Mouse (Mus musculus): ENCODE measurements around the gene Lrpprc. TPM values are rescaled to one million over a fixed set of nuclear protein-coding genes. Genes with fewer than 3 reads are reported as not detected.

Gene Lrpprc
- polyA plus RNA-seq, 1 experiment from 2014 or later, result 58.4 TPM

- WGBS, result 80% methylated on average over 9 of the region's 9 CpGs
- Histone ChIP-seq H3K9ac (ENCODE audit: low read length) (no peak overlapping the region), H3K4me2 (ENCODE audit: low read depth) (no peak overlapping the region), H3K4me1 (ENCODE audit: control insufficient read depth, insufficient read depth, low read length) (no peaks in the 10 kb centered on the region), H3K27ac (ENCODE audit: low read depth, low read length) (no peak overlapping the region), H3K27me3 (ENCODE audit: control insufficient read depth, insufficient read depth, low read length) (no peaks in the 10 kb centered on the region), H3K36me3 (ENCODE audit: control insufficient read depth, insufficient read depth, low read length) (no peaks in the 10 kb centered on the region), H3K9me3 (ENCODE audit: control insufficient read depth, low read length) (no peaks in the 10 kb centered on the region), H3K4me3 (ENCODE audit: low read depth, low read length) (no peak overlapping the region)
- ATAC-seq (ENCODE audit: insufficient read depth, low FRiP score, low TSS enrichment) (no peak), DNase-seq (ENCODE audit: low spot score) (no peak)
These were observed 52.4 kb downstream of the Lrpprc start for GRCm38 (mm10) chr17:84738073-84738797.

- Histone ChIP-seq H3K4me2 (ENCODE audit: low read depth) (no peak overlapping the region), H3K27me3 (ENCODE audit: control insufficient read depth, insufficient read depth, low read length) (no peaks in the 10 kb centered on the region), H3K27ac (ENCODE audit: low read depth, low read length) (no peak overlapping the region), H3K4me1 (ENCODE audit: control insufficient read depth, insufficient read depth, low read length) (no peaks in the 10 kb centered on the region), H3K4me3 (ENCODE audit: low read depth, low read length) (no peak overlapping the region), H3K9me3 (ENCODE audit: control insufficient read depth, low read length) (no peaks in the 10 kb centered on the region), H3K9ac (ENCODE audit: low read length) (no peak overlapping the region), H3K36me3 (ENCODE audit: control insufficient read depth, insufficient read depth, low read length) (no peaks in the 10 kb centered on the region)
- WGBS, result 48% methylated on average over 9 of the region's 9 CpGs
- no peak for ATAC-seq (ENCODE audit: insufficient read depth, low FRiP score, low TSS enrichment)
- DNase-seq (ENCODE audit: low spot score), result no peak
These were observed 53.9 kb downstream of the Lrpprc start for GRCm38 (mm10) chr17:84736719-84737118.

- H3K27ac ChIP-seq (ENCODE audit: low read depth, low read length), result no peak overlapping the region
- H3K4me2 ChIP-seq (ENCODE audit: low read depth), result no peak overlapping the region
- 0 out of 2 replicates have a peak, but pooled peaks cover 3% of the 10 kb centered on the region for H3K36me3 ChIP-seq (ENCODE audit: control insufficient read depth, insufficient read depth, low read length)
- no peak overlapping the region for H3K4me3 ChIP-seq (ENCODE audit: low read depth, low read length)
- DNase-seq (ENCODE audit: low spot score) (no peak), ATAC-seq (ENCODE audit: insufficient read depth, low FRiP score, low TSS enrichment) (no peak)
- no peaks in the 10 kb centered on the region for H3K9me3 ChIP-seq (ENCODE audit: control insufficient read depth, low read length)
- H3K9ac ChIP-seq (ENCODE audit: low read length), result no peak overlapping the region
- no peaks in the 10 kb centered on the region for H3K27me3 ChIP-seq (ENCODE audit: control insufficient read depth, insufficient read depth, low read length)
- H3K4me1 ChIP-seq (ENCODE audit: control insufficient read depth, insufficient read depth, low read length), result no peaks in the 10 kb centered on the region
- WGBS, result 96% methylated on average over 8 of the region's 8 CpGs
These were observed 58.0 kb downstream of the Lrpprc start for GRCm38 (mm10) chr17:84732612-84733011.

GRCm38 (mm10) chr17:84731361-84731760 is 59.2 kb downstream of the Lrpprc start:
- Histone ChIP-seq H3K9me3 (ENCODE audit: control insufficient read depth, low read length) (no peaks in the 10 kb centered on the region), H3K27me3 (ENCODE audit: control insufficient read depth, insufficient read depth, low read length) (no peaks in the 10 kb centered on the region), H3K4me3 (ENCODE audit: low read depth, low read length) (no peak overlapping the region), H3K36me3 (ENCODE audit: control insufficient read depth, insufficient read depth, low read length) (0 out of 2 replicates have a peak, but pooled peaks cover 3% of the 10 kb centered on the region), H3K27ac (ENCODE audit: low read depth, low read length) (no peak overlapping the region), H3K4me2 (ENCODE audit: low read depth) (no peak overlapping the region), H3K9ac (ENCODE audit: low read length) (no peak overlapping the region), H3K4me1 (ENCODE audit: control insufficient read depth, insufficient read depth, low read length) (no peaks in the 10 kb centered on the region)
- WGBS, result 84% methylated on average over 12 of the region's 12 CpGs
- no peak for DNase-seq (ENCODE audit: low spot score)
- no peak for ATAC-seq (ENCODE audit: insufficient read depth, low FRiP score, low TSS enrichment)

- H3K27ac ChIP-seq (ENCODE audit: low read depth, low read length), result no peak overlapping the region
- 0 out of 2 replicates have a peak, but pooled peaks cover 3% of the 10 kb centered on the region for H3K36me3 ChIP-seq (ENCODE audit: control insufficient read depth, insufficient read depth, low read length)
- no peak for ATAC-seq (ENCODE audit: insufficient read depth, low FRiP score, low TSS enrichment)
- no peak overlapping the region for H3K4me3 ChIP-seq (ENCODE audit: low read depth, low read length)
- H3K4me1 ChIP-seq (ENCODE audit: control insufficient read depth, insufficient read depth, low read length), result no peaks in the 10 kb centered on the region
- WGBS, result 92% methylated on average over 5 of the region's 5 CpGs
- H3K9ac ChIP-seq (ENCODE audit: low read length), result no peak overlapping the region
- no peak for DNase-seq (ENCODE audit: low spot score)
- no peaks in the 10 kb centered on the region for H3K9me3 ChIP-seq (ENCODE audit: control insufficient read depth, low read length)
- no peak overlapping the region for H3K4me2 ChIP-seq (ENCODE audit: low read depth)
- no peaks in the 10 kb centered on the region for H3K27me3 ChIP-seq (ENCODE audit: control insufficient read depth, insufficient read depth, low read length)
These were observed 61.4 kb downstream of the Lrpprc start for GRCm38 (mm10) chr17:84729140-84729539.

- Histone ChIP-seq H3K27ac (ENCODE audit: low read depth, low read length) (no peak overlapping the region), H3K9ac (ENCODE audit: low read length) (no peak overlapping the region), H3K27me3 (ENCODE audit: control insufficient read depth, insufficient read depth, low read length) (no peaks in the 10 kb centered on the region), H3K4me3 (ENCODE audit: low read depth, low read length) (no peak overlapping the region), H3K4me1 (ENCODE audit: control insufficient read depth, insufficient read depth, low read length) (no peaks in the 10 kb centered on the region), H3K4me2 (ENCODE audit: low read depth) (no peak overlapping the region), H3K9me3 (ENCODE audit: control insufficient read depth, low read length) (no peaks in the 10 kb centered on the region), H3K36me3 (ENCODE audit: control insufficient read depth, insufficient read depth, low read length) (0 out of 2 replicates have a peak, but pooled peaks cover 3% of the 10 kb centered on the region)
- no peak for ATAC-seq (ENCODE audit: insufficient read depth, low FRiP score, low TSS enrichment)
- DNase-seq (ENCODE audit: low spot score), result no peak
- 71% methylated on average over 1 of the region's 1 CpGs for WGBS
These were observed 62.2 kb downstream of the Lrpprc start for GRCm38 (mm10) chr17:84728201-84728911.

GRCm38 (mm10) chr17:84725163-84725562 is 65.4 kb downstream of the Lrpprc start:
- ATAC-seq (ENCODE audit: insufficient read depth, low FRiP score, low TSS enrichment) (no peak), DNase-seq (ENCODE audit: low spot score) (no peak)
- no peak overlapping the region for H3K4me2 ChIP-seq (ENCODE audit: low read depth)
- no peaks in the 10 kb centered on the region for H3K27me3 ChIP-seq (ENCODE audit: control insufficient read depth, insufficient read depth, low read length)
- no peaks in the 10 kb centered on the region for H3K9me3 ChIP-seq (ENCODE audit: control insufficient read depth, low read length)
- H3K36me3 ChIP-seq (ENCODE audit: control insufficient read depth, insufficient read depth, low read length), result peaks cover under 1% of the 10 kb centered on the region; the same call in 1 of the 2 replicates
- H3K4me1 ChIP-seq (ENCODE audit: control insufficient read depth, insufficient read depth, low read length), result no peaks in the 10 kb centered on the region
- no peak overlapping the region for H3K4me3 ChIP-seq (ENCODE audit: low read depth, low read length)
- 94% methylated on average over 3 of the region's 3 CpGs for WGBS
- no peak overlapping the region for H3K27ac ChIP-seq (ENCODE audit: low read depth, low read length)
- H3K9ac ChIP-seq (ENCODE audit: low read length), result no peak overlapping the region

- Histone ChIP-seq H3K4me3 (ENCODE audit: low read depth, low read length) (no peak overlapping the region), H3K4me1 (ENCODE audit: control insufficient read depth, insufficient read depth, low read length) (no peaks in the 10 kb centered on the region), H3K27me3 (ENCODE audit: control insufficient read depth, insufficient read depth, low read length) (no peaks in the 10 kb centered on the region), H3K27ac (ENCODE audit: low read depth, low read length) (no peak overlapping the region), H3K9me3 (ENCODE audit: control insufficient read depth, low read length) (no peaks in the 10 kb centered on the region), H3K9ac (ENCODE audit: low read length) (no peak overlapping the region), H3K4me2 (ENCODE audit: low read depth) (no peak overlapping the region), H3K36me3 (ENCODE audit: control insufficient read depth, insufficient read depth, low read length) (no peaks in the 10 kb centered on the region; the same call in 1 of the 2 replicates)
- ATAC-seq (ENCODE audit: insufficient read depth, low FRiP score, low TSS enrichment) (no peak), DNase-seq (ENCODE audit: low spot score) (no peak)
- WGBS, result 74% methylated on average over 9 of the region's 9 CpGs
These were observed 66.6 kb downstream of the Lrpprc start for GRCm38 (mm10) chr17:84724028-84724427.

GRCm38 (mm10) chr17:84719105-84719504 is 71.5 kb downstream of the Lrpprc start:
- Histone ChIP-seq H3K9me3 (ENCODE audit: control insufficient read depth, low read length) (no peaks in the 10 kb centered on the region), H3K27ac (ENCODE audit: low read depth, low read length) (no peak overlapping the region), H3K4me1 (ENCODE audit: control insufficient read depth, insufficient read depth, low read length) (no peaks in the 10 kb centered on the region), H3K4me2 (ENCODE audit: low read depth) (no peak overlapping the region), H3K4me3 (ENCODE audit: low read depth, low read length) (no peak overlapping the region), H3K27me3 (ENCODE audit: control insufficient read depth, insufficient read depth, low read length) (no peaks in the 10 kb centered on the region), H3K9ac (ENCODE audit: low read length) (no peak overlapping the region), H3K36me3 (ENCODE audit: control insufficient read depth, insufficient read depth, low read length) (no peaks in the 10 kb centered on the region; the same call in 1 of the 2 replicates)
- ATAC-seq (ENCODE audit: insufficient read depth, low FRiP score, low TSS enrichment) (no peak), DNase-seq (ENCODE audit: low spot score) (no peak)
- 92% methylated on average over 3 of the region's 3 CpGs for WGBS
